Mouse (Mus musculus) megakaryocyte, embryonic 14.5 days (primary cell): ENCODE measurements around the gene Rabgap1.

ENCODE experiments used
- FLI1 ChIP-seq: IDR thresholded peaks from 2 replicates; pipeline ENCODE4 v1.6.1; 2012; ENCODE audit warnings: low read length, inconsistent platforms, mixed read lengths
- GATA1 ChIP-seq: IDR thresholded peaks from 3 replicates; pipeline ENCODE4 v1.6.1; 2012; ENCODE audit warnings: mixed read lengths, low read length, inconsistent platforms, borderline replicate concordance

GRCm38 (mm10) chr2:37430593-37431464 is 12.2 kb upstream of the Rabgap1 start:
- TF ChIP-seq GATA1 (no peak), FLI1 (no peak)
